Mouse (Mus musculus) embryonic fibroblast, embryonic 13.5 days (primary cell): ENCODE data around the gene Abce1.

Source experiments
- CTCF ChIP-seq: IDR thresholded peaks from 2 replicates; pipeline ENCODE4 v1.5.1; 2011; ENCODE audit warnings: mild to moderate bottlenecking, control low read depth, low read length, moderate library complexity, borderline replicate concordance; ENCODE audit not compliant: insufficient read depth
- POLR2A ChIP-seq: IDR thresholded peaks from 2 replicates; pipeline ENCODE4 v1.6.1; 2011; ENCODE audit warnings: low read depth, mild to moderate bottlenecking, control low read depth, low read length, moderate library complexity

DNA sequence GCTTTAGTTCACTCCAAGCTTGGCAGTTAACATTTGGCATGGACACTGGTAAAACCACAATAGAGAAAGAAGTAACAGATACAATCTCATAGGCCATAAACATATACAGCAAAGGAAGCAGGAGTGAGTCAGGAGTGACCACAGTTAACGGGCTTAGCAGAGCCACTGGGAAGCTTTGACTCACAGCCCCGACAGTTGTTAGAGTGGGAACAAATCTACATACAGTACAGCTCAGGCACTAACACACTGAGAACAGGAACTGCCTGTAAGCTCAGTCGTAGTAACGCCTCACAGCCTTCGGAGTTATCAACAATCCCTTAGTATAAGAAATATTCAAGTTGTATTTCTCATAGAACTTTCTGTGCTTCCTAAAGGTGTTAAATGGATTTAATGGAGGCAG is 32.5 kb downstream of the Abce1 start:
- TF ChIP-seq POLR2A (no peak), CTCF (no peak)
